Mouse (Mus musculus) bone marrow, adult 2 months (tissue): Measurements from ENCODE around the gene Fxyd1. TPM values are rescaled to one million over a fixed set of nuclear protein-coding genes. Genes with fewer than 3 reads are reported as not detected.

Source experiments
- H3K27ac ChIP-seq: fragments of 200-500 bp; 2 replicates; pipeline ENCODE4 v1.5.1; 2012; ENCODE audit warnings: low read depth, mild to moderate bottlenecking, control low read depth, inconsistent platforms, low read length; ENCODE audit not compliant: control insufficient read depth, poor library complexity, insufficient read depth
- H3K4me1 ChIP-seq: fragments of 200-500 bp; 2 replicates; pipeline ENCODE4 v1.6.1; 2011; ENCODE audit warnings: low read length; ENCODE audit not compliant: control insufficient read depth, insufficient read depth
- H3K4me3 ChIP-seq: fragments of 200-500 bp; replicated peaks from 2 replicates; pipeline ENCODE3; 2011; ENCODE audit warnings: mild to moderate bottlenecking, low read depth, low read length, control low read depth; ENCODE audit not compliant: control insufficient read depth
- CTCF ChIP-seq: fragments of 200-500 bp; IDR thresholded peaks from 2 replicates; pipeline ENCODE4 v1.5.1; 2011; ENCODE audit warnings: low read length, control low read depth; ENCODE audit not compliant: control insufficient read depth, insufficient read depth
- POLR2A ChIP-seq: fragments of 200-500 bp; IDR thresholded peaks from 2 replicates; pipeline ENCODE4 v1.6.1; 2011; ENCODE audit warnings: low read depth, mild to moderate bottlenecking, control low read depth, low read length, borderline replicate concordance; ENCODE audit not compliant: control insufficient read depth
- WGBS: fragments of 180-500 bp; shearing (Covaris S2); methylation state at CpG from one replicate; pipeline ENCODE4 v1.1.7; 2018; 5-methylcytosine and 5-hydroxymethylcytosine counted together
- polyA plus RNA-seq: library from polyadenylated mRNA; stranded (reverse); fragments of >200 nt; gene quantifications from 2 replicates; pipeline ENCODE4 v1.2.4, GENCODE M21; 2011; ENCODE audit warnings: low replicate concordance; ENCODE audit not compliant: missing spikeins, insufficient read depth, insufficient read length

The Fxyd1 gene
- polyA plus RNA-seq, 1 experiment: 16.2 TPM

DNA sequence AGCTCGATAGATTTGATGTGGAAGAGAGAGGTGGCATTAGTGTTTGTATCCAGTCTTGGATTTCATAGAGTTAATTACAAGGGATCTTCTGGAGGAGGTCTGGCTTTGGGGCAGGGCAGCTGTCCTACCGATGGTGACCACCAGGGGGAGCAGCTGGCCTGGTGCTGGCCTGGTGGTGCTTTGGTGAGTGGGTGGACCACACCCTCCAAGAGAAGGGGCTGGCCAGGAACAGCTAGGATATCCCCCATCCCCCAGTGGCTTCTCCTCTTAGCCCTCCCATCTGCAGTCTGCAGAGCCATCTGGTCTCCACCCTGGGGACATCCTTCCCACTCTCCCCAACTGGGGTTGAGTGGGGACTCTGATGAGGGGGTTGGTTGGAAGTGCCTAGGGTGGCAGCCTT lies 2.1 kb upstream of the Fxyd1 start, which contains the start of gene Lgi4:
Gene Lgi4 (plus strand): TSS at position 235 of the 400 bp plus-strand sequence.
- no peak within 1 kb of the TSS for H3K27ac ChIP-seq
- H3K4me1 ChIP-seq: no peaks in the 10 kb centered on the region
- no peak within 1 kb of the TSS for H3K4me3 ChIP-seq
- WGBS: 4% methylated on average over 2 of the region's 2 CpGs
- TF ChIP-seq POLR2A: no peak
- TF ChIP-seq CTCF: peak; percentile 95

DNA sequence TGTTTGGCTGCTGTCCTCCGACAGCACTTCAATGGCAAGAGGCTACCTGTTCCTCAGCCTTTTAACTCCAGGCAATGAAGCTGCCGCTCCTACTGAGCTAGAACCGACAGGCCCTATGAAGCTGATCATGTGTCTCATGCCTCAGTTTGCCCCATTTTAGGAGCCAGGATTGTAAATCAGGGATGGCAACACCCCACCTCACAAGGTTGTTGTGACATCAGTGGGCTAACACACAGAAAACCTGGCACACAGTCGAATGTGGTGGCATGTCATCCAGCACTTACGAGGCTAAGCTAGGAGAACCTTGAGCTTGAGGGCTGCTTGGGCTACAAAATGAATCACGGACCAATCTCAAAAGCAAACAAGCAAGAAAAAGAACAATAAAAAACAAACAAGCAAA lies 1.2 kb upstream of the Fxyd1 start:
- TF ChIP-seq CTCF (no peak), POLR2A (no peak)
- no peaks in the 10 kb centered on the region for H3K4me1 ChIP-seq
- no peak overlapping the region for H3K27ac ChIP-seq
- 86% methylated on average over 6 of the region's 6 CpGs for WGBS
- no peak overlapping the region for H3K4me3 ChIP-seq

DNA sequence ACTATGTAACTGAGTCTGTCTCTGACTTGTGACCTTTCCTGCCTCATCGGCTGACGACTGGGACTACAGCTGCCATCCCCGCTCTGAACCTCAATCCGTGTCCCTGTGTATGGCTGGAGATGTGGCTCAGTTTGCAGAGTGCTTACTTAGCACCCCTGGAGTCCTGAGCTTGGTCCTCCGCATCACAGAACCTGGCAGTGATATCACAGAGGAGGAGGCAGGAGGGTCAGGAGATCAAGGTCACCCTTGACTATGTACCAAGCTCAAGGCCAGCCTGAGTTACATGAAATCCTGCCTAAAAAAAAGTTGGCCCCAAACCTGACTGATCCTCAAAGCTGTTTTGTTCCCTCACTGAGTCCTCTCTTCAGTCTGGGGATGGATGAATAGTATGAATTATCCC lies 731 bp upstream of the Fxyd1 start:
- no peaks in the 10 kb centered on the region for H3K4me1 ChIP-seq
- no peak overlapping the region for H3K4me3 ChIP-seq
- TF ChIP-seq POLR2A: no peak
- no peak for TF ChIP-seq CTCF
- H3K27ac ChIP-seq: no peak overlapping the region
- WGBS: 75% methylated on average over 5 of the region's 5 CpGs

DNA sequence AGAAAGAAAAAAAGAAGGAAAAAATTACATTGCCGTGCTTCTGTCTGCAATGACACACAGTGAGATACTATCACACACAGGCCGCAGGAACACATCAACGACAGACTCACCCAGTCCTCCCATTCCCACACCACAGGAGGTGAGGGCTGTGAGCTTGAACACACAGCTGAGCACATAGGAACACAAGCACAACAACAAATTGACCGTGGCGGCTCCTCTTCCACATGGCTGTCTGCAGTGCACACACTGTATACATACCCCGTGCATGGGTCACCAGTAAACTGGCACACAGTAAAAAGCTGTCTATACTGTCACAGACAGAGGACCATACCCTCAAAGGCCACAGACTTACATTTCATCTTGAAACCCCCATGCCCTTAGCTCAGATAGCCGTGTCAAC lies 551 bp downstream of the Fxyd1 start:
- Histone ChIP-seq H3K27ac (no peak overlapping the region), H3K4me1 (no peaks in the 10 kb centered on the region), H3K4me3 (no peak overlapping the region)
- 72% methylated on average over 7 of the region's 7 CpGs for WGBS
- no peak for TF ChIP-seq CTCF
- TF ChIP-seq POLR2A: no peak

DNA sequence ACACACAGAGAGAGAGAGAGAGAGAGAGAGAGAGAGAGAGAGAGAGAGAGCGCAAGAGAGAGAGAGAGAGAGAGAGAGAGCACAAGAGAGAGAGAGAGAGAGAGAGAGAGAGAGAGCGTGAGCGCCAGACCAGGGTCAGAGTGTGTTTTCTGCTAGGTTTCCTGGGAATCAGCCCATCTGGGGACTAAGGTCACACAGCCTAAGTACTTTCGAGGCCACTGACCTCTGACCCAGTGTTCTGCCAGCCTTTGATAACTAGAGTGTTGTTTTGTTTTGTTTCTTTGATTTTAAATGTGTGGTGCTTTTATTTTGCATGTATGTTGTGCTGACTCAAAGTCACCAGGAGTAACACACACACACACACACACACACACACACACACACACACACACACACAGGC lies 1.1 kb downstream of the Fxyd1 start:
- Histone ChIP-seq H3K27ac (no peak overlapping the region), H3K4me3 (no peak overlapping the region), H3K4me1 (no peaks in the 10 kb centered on the region)
- WGBS: 77% methylated on average over 3 of the region's 4 CpGs
- TF ChIP-seq POLR2A: no peak
- TF ChIP-seq CTCF: no peak

DNA sequence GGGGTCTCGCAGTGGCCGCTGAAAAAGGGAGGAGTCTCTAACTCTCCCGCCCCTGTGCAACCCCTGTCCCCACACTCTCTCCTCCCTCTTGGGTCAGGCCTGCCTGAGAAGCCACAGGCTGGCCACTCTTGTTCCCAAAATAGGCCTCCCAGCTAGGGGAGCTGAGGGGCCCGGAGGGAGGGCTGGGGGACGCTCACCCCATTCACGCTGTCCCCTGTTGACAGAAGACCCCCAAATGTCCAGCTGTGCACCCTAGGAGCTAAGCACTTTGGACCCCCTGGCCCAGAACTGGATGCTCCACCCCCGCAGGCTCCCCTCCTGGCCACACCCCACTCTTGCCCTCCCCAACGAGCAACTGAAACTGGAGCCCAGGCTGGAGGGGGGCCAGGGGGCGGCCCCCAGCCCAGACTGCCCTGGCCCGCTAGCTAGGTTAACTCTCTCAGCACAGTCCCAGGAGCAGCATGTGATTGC lies 1.6 kb downstream of the Fxyd1 start:
- Histone ChIP-seq H3K27ac (no peak overlapping the region), H3K4me1 (no peaks in the 10 kb centered on the region), H3K4me3 (no peak overlapping the region)
- WGBS: 48% methylated on average over 10 of the region's 10 CpGs
- no peak for TF ChIP-seq POLR2A
- TF ChIP-seq CTCF: no peak

DNA sequence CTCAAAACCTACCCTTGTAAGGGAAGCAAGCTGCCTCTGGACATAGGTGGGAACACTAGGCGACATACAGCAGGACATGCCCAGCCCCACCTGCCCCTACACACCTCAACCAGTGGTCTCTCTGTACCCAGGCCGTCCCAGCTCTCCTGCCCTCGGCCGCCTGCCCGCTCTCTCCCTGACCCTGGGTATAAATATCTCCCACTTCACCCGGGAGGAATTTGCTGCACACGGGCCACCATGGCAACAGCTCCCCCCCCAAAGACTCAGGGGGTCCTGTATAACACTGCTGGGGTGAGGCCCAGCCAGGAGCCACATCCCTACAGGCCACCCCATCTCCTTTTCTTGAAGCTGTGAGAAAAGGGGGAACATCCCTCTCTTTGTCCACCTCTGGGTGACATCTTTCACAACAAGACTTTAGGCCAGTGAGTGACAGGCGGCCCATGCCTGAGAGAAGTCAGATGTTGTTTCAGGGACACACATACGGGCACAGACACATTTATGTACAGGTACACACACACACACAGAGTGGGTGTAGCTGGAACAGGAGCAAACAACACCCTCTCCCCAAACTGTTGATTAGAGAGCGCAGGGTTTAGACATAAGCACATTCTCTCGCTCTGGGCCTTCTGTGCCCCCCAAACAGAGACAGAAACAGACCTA lies 2.2 kb downstream of the Fxyd1 start:
- H3K4me3 ChIP-seq: no peak overlapping the region
- TF ChIP-seq POLR2A (no peak), CTCF (no peak)
- 83% methylated on average over 11 of the region's 11 CpGs for WGBS
- H3K4me1 ChIP-seq: no peaks in the 10 kb centered on the region
- no peak overlapping the region for H3K27ac ChIP-seq

DNA sequence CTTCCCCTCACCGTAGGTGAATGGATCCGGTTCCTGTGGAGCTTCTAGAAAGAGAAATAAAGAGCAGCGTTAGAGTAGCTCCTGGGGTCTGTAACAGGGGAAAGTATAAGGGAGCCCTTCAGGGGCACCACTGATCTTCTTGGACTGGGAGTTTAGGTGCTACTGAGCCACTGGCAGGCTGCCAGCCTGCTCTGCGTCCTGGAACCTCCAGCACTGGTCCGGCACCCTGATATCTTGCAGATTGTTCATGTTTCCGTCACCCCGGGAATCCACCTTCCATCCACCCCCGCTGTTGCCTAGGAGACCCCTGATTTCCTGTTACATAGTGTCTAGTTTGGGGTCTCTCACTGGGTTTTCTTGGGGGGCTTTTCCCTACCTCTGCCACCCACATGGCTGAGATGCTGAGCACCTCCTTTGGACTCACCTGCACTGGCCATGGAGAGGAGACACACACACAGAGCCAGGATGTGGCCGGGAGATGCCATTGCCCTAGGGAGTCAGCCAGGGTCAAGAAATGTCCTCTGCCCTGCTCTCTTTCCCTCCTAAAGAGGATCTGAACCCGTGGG lies 3.0 kb downstream of the Fxyd1 start:
- WGBS: 73% methylated on average over 10 of the region's 10 CpGs
- TF ChIP-seq POLR2A: no peak
- TF ChIP-seq CTCF: no peak
- H3K4me3 ChIP-seq: no peak overlapping the region
- no peaks in the 10 kb centered on the region for H3K4me1 ChIP-seq
- no peak overlapping the region for H3K27ac ChIP-seq
